Mouse (Mus musculus): ENCODE measurements around the gene Hand1.
"Not testable (repeated sequence)": the region's sequence is repeated elsewhere in the genome, so short reads cannot be mapped to it uniquely, and the experiment has no call there.

Gene Hand1

GRCm38 (mm10) chr11:57832552-57833201 is at the start of gene Hand1:
Hand1 (minus strand) TSS chr11:57832818.
- in situ Hi-C loops (cut with MboI, MseI), result loop anchor here (5.0 kb wide), 1 partner anchor 105 kb away; no protein-coding TSS in a partner anchor

- in situ Hi-C loops (cut with MboI, MseI), result no loop called here
Observed at GRCm38 (mm10) chr11:57876157-57876556, 43.5 kb upstream of the Hand1 start.

GRCm38 (mm10) chr11:57873014-57873413 is 40.4 kb upstream of the Hand1 start:
- in situ Hi-C loops (cut with MboI, MseI), result loop anchor here (5.0 to 25.0 kb wide), 2 partner anchors 34 to 1411 kb away; no protein-coding TSS in a partner anchor

GRCm38 (mm10) chr11:57868753-57869460 is 36.3 kb upstream of the Hand1 start:
- in situ Hi-C loops (cut with MboI, MseI), result loop anchor here (25.0 kb wide), 1 partner anchor 1407 kb away; no protein-coding TSS in a partner anchor

GRCm38 (mm10) chr11:57866466-57866865 is 33.8 kb upstream of the Hand1 start:
- in situ Hi-C loops (cut with MboI, MseI), result loop anchor here (25.0 kb wide), 1 partner anchor 1404 kb away; no protein-coding TSS in a partner anchor

- in situ Hi-C loops (cut with MboI, MseI), result loop anchor here (25.0 kb wide), 1 partner anchor 1402 kb away; no protein-coding TSS in a partner anchor
Observed at GRCm38 (mm10) chr11:57864577-57864976, 32.0 kb upstream of the Hand1 start.

- in situ Hi-C loops (cut with MboI, MseI), result loop anchor here (25.0 kb wide), 1 partner anchor 1400 kb away; no protein-coding TSS in a partner anchor
Observed at GRCm38 (mm10) chr11:57862088-57862487, 29.5 kb upstream of the Hand1 start.

GRCm38 (mm10) chr11:57857709-57858108 is 25.1 kb upstream of the Hand1 start:
- in situ Hi-C loops (cut with MboI, MseI), result loop anchor here (25.0 kb wide), 1 partner anchor 1395 kb away; no protein-coding TSS in a partner anchor

- in situ Hi-C loops (cut with MboI, MseI), result loop anchor here (25.0 kb wide), 1 partner anchor 1391 kb away; no protein-coding TSS in a partner anchor
Observed at GRCm38 (mm10) chr11:57853571-57853970, 21.0 kb upstream of the Hand1 start.

GRCm38 (mm10) chr11:57850931-57851330 is 18.3 kb upstream of the Hand1 start:
- in situ Hi-C loops (cut with MboI, MseI), result loop anchor here (25.0 kb wide), 1 partner anchor 1389 kb away; no protein-coding TSS in a partner anchor

- in situ Hi-C loops (cut with MboI, MseI), result loop anchor here (25.0 kb wide), 1 partner anchor 1388 kb away; no protein-coding TSS in a partner anchor
Observed at GRCm38 (mm10) chr11:57850298-57850697, 17.7 kb upstream of the Hand1 start.

- in situ Hi-C loops (cut with MboI, MseI), result no loop called here
Observed at GRCm38 (mm10) chr11:57847396-57847795, 14.8 kb upstream of the Hand1 start.

GRCm38 (mm10) chr11:57846421-57847363 is 14.1 kb upstream of the Hand1 start:
- in situ Hi-C loops (cut with MboI, MseI), result not testable (repeated sequence)

GRCm38 (mm10) chr11:57841391-57841790 is 8.8 kb upstream of the Hand1 start:
- in situ Hi-C loops (cut with MboI, MseI), result no loop called here

GRCm38 (mm10) chr11:57840986-57841385 is 8.4 kb upstream of the Hand1 start:
- in situ Hi-C loops (cut with MboI, MseI), result no loop called here

- in situ Hi-C loops (cut with MboI, MseI), result no loop called here
Observed at GRCm38 (mm10) chr11:57837861-57838680, 5.5 kb upstream of the Hand1 start.

GRCm38 (mm10) chr11:57836872-57837680 is 4.5 kb upstream of the Hand1 start:
- in situ Hi-C loops (cut with MboI, MseI), result no loop called here

- in situ Hi-C loops (cut with MboI, MseI), result no loop called here
Observed at GRCm38 (mm10) chr11:57836401-57836800, 3.8 kb upstream of the Hand1 start.

- in situ Hi-C loops (cut with MboI, MseI), result no loop called here
Observed at GRCm38 (mm10) chr11:57835931-57836330, 3.3 kb upstream of the Hand1 start.
